Mouse (Mus musculus) midbrain, embryonic 11.5 days (tissue): ENCODE results near the gene Ubash3b. TPM values are rescaled to one million over a fixed set of nuclear protein-coding genes. Genes with fewer than 3 reads are reported as not detected.

Experiments used
- ATAC-seq: fragments of 200-750 bp; cut with Nextera tagmentation; 2 replicates; pipeline ENCODE4 v1.8.0; 2017; ENCODE audit warnings: moderate TSS enrichment, moderate library complexity; ENCODE audit not compliant: low FRiP score
- DNase-seq: peaks from one replicate; pipeline ENCODE4 v3.0.0; 2015; ENCODE audit warnings: low spot score; ENCODE audit errors: missing footprints
- H3K27ac ChIP-seq: fragments of 300-500 bp; sonication (generic); 2 replicates; pipeline ENCODE4 v1.5.1; 2014; ENCODE audit warnings: low read depth, low read length
- H3K27me3 ChIP-seq: fragments of 300-500 bp; sonication (generic); 2 replicates; pipeline ENCODE4 v1.6.1; 2014; ENCODE audit warnings: mild to moderate bottlenecking, low read length, moderate library complexity, mixed read lengths; ENCODE audit not compliant: control insufficient read depth, insufficient read depth
- H3K36me3 ChIP-seq: fragments of 300-500 bp; sonication (generic); 2 replicates; pipeline ENCODE4 v1.6.1; 2014; ENCODE audit warnings: mild to moderate bottlenecking, low read length, moderate library complexity, mixed read lengths; ENCODE audit not compliant: control insufficient read depth, insufficient read depth
- H3K4me1 ChIP-seq: fragments of 300-500 bp; sonication (generic); 2 replicates; pipeline ENCODE4 v1.6.1; 2014; ENCODE audit warnings: low read length; ENCODE audit not compliant: control insufficient read depth, insufficient read depth
- H3K4me2 ChIP-seq: fragments of 300-500 bp; sonication (generic); 2 replicates; pipeline ENCODE4 v1.6.1; 2014; ENCODE audit warnings: mild to moderate bottlenecking, moderate library complexity
- H3K4me3 ChIP-seq: fragments of 300-500 bp; sonication (generic); 2 replicates; pipeline ENCODE4 v1.5.1; 2014; ENCODE audit warnings: low read depth, low read length
- H3K9ac ChIP-seq: fragments of 300-500 bp; sonication (generic); 2 replicates; pipeline ENCODE4 v1.6.1; 2014; ENCODE audit warnings: low read length
- H3K9me3 ChIP-seq: fragments of 300-500 bp; sonication (generic); 2 replicates; pipeline ENCODE4 v1.6.1; 2016; ENCODE audit warnings: low read length; ENCODE audit not compliant: control insufficient read depth
- WGBS: fragments of 180-500 bp; shearing (Covaris S2); extraction: QIAGEN DNeasy Blood & Tissue Kit; methylation state at CpG from one replicate; pipeline ENCODE4 v1.1.7; 2014; 5-methylcytosine and 5-hydroxymethylcytosine counted together
- polyA plus RNA-seq: library from polyadenylated mRNA; unstranded; fragments of >200 nt; fragmentation: Nextera tagmentation; extraction: Ambion mirVana; gene quantifications from 2 replicates; pipeline ENCODE4 v1.2.1, GENCODE M21; 2014

The Ubash3b gene
- polyA plus RNA-seq, 1 experiment from 2014 or later: 9.4 TPM

DNA sequence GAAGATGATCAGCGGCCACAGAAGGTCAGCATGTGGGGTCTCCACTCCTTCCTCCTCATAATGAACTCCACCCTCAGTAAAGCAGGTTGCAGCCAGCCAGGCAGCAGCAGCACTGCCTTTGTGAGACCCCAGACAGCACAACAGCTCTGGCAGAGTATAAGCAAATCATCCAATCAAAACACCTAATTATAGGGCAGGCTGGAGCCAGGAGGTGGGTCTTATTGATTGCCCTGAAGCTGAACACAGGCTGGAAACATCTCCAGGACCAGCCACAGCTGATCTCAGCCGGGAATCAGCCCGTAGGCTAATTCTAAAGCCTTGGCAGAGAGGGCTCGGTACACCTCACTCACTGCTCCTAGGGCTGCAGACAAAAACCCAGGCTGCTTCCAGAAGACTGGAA is 85.3 kb downstream of the Ubash3b start:
- no peak overlapping the region for H3K9ac ChIP-seq
- no peak overlapping the region for H3K4me3 ChIP-seq
- 61% methylated on average over 4 of the region's 4 CpGs for WGBS
- no peaks in the 10 kb centered on the region for H3K36me3 ChIP-seq
- no peak overlapping the region for H3K4me2 ChIP-seq
- peak; percentile 62 for ATAC-seq
- no peak for DNase-seq
- no peaks in the 10 kb centered on the region; the same call in 1 of the 2 replicates for H3K4me1 ChIP-seq
- no peaks in the 10 kb centered on the region for H3K9me3 ChIP-seq
- peak overlapping the region; percentile 41; the same call in 1 of the 2 replicates for H3K27ac ChIP-seq
- H3K27me3 ChIP-seq: no peaks in the 10 kb centered on the region

DNA sequence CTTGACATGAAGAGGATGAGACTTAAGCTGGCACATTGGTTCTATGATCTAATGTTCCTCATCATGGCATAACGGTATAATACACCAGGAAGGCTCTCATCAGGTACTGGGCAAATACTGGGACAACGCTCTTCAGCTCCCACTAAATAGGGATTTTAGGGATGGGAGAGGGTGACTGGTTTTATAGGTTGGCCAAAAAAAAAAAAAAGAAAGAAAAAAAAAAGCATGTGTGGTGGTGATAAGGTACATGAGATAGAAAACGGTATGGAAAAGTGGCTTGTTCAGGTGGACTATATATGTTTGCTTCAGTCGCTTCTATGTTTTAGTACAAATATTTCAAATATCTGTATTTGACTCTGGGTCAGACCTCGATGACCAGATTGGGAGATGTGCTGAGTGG is 86.0 kb downstream of the Ubash3b start:
- peak overlapping the region; percentile 41; the same call in 1 of the 2 replicates for H3K27ac ChIP-seq

DNA sequence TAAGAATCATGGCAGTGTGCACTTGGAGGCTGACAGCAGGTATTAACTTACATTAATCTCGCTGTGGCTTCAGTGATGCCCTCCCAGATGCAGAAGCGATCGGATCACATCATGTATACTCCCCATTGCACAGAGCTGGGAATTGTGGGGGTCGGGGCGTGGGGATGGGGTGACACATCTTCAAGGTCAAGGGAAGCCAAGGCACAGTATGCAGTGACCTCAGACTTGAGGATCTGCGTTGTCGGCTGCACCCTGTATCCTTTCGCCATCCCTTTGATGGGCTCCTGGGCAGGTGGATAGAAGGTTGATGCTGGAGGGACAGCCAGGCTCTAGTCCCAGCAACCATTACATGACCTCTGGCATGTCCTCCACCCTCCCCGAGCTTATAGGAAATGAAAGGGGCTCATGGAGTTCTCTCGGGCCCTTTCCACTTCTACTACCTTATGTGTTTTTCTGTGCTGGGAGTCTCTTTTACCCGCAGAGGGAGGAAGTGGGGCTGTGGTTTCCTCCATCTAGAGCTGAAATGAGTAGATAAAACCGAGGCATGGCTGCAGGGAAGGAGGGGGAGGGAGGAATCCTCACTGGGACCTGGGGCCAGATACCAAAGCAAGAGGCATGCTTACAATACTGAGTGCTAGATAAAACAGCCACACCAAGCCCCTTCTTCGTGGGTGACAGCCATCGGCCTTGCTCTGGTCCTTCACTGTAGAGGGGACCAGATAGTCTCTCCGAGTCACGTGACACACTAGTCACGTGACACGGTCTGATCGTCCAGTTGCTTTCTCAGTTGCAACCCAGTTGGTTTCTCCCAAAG is 88.1 kb downstream of the Ubash3b start:
- Histone ChIP-seq H3K9ac (no peak overlapping the region), H3K27me3 (no peaks in the 10 kb centered on the region), H3K9me3 (no peaks in the 10 kb centered on the region), H3K4me3 (no peak overlapping the region), H3K27ac (no peak overlapping the region; the same call in 1 of the 2 replicates), H3K4me2 (no peak overlapping the region), H3K4me1 (no peaks in the 10 kb centered on the region; the same call in 1 of the 2 replicates), H3K36me3 (no peaks in the 10 kb centered on the region)
- DNase-seq: no peak
- WGBS: 91% methylated on average over 19 of the region's 19 CpGs
- ATAC-seq: no peak

More for the DNA sequence above, 86.0 kb downstream of the Ubash3b start:
- DNase-seq (no peak), ATAC-seq (no peak)
- H3K9ac ChIP-seq: no peak overlapping the region
- no peaks in the 10 kb centered on the region for H3K9me3 ChIP-seq
- no peak overlapping the region for H3K4me3 ChIP-seq
- no peaks in the 10 kb centered on the region for H3K27me3 ChIP-seq
- no peak overlapping the region for H3K4me2 ChIP-seq
- H3K4me1 ChIP-seq: no peaks in the 10 kb centered on the region; the same call in 1 of the 2 replicates
- 92% methylated on average over 5 of the region's 5 CpGs for WGBS
- no peaks in the 10 kb centered on the region for H3K36me3 ChIP-seq

DNA sequence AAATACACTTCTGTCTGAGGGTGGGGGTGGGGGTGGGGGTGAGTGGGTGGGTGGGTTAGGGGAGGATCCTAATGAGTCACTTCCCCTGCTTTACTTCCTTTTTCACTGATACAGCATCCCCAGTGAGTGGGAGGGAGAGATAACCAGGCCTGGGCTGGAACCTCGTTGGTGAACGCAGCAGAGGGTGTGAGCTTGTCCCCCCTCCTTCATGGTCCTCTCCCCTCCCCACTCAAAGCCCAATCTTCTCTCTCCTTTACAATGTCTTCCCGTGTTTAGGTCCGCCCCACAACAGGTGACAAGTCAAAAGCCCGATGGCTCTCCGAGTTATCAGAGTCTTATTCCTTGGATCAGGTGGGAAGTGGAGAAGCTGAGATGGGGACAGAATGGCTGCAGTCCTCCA is 88.7 kb downstream of the Ubash3b start:
- Histone ChIP-seq H3K9ac (no peak overlapping the region), H3K9me3 (no peaks in the 10 kb centered on the region), H3K4me1 (no peaks in the 10 kb centered on the region; the same call in 1 of the 2 replicates), H3K27me3 (no peaks in the 10 kb centered on the region), H3K27ac (no peak overlapping the region), H3K4me3 (no peak overlapping the region), H3K36me3 (no peaks in the 10 kb centered on the region), H3K4me2 (no peak overlapping the region)
- WGBS: 79% methylated on average over 6 of the region's 6 CpGs
- DNase-seq: no peak
- ATAC-seq: no peak

DNA sequence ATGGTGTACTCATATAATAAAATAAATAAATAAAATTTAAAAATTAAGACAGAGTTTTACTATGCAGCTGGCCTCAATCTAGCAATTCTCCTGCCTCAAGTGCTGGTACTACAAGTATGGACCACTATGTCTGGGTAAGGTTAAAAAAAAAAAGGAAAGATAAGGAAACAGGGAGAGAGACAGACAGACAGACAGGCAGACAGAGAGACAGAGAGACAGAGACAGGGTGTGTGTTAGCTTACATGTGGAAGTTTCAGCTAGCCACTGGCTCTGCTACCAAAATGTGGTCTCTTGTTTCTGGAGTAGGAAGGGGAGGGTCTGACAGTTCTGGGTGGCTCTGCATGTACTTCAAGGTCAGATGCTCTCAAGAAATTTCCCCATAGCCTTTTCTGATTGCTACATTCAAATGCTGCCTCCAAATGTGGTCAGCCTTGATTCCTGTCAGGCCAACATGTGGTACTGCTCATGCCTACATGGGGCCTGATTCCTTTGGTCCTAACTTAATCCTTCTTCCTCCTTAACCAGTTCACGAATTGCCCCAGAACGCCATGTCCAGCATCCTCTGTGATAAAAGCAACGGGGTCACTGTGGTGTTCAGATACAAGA is 89.5 kb downstream of the Ubash3b start:
- WGBS: 61% methylated on average over 3 of the region's 3 CpGs

DNA sequence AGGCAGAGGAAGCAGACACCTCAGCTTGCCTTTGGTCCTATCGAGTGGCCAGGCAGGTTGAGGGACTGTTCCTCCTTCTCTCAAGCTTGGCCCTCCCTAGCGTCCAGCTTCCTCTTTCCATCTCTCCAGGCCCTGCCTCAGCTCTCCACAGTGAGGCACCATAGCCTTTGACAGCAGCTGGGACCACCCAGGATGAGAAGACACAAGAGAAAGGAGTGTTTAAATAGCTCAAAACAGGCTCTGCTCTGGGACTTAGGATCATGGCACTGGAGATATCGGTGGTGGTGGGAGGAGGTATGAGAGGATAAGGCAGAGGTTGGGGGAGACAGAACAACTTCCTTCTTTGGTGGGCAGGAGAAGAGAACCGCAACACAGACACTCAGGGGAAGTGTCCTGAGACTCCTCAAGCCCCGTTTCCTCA is 90.7 kb downstream of the Ubash3b start:
- no peak overlapping the region for H3K4me2 ChIP-seq
- no peak overlapping the region for H3K27ac ChIP-seq
- H3K36me3 ChIP-seq: no peaks in the 10 kb centered on the region
- no peak overlapping the region for H3K4me3 ChIP-seq
- WGBS: 57% methylated on average over 5 of the region's 5 CpGs
- no peaks in the 10 kb centered on the region for H3K9me3 ChIP-seq
- no peak for DNase-seq
- H3K9ac ChIP-seq: no peak overlapping the region
- H3K27me3 ChIP-seq: no peaks in the 10 kb centered on the region
- no peaks in the 10 kb centered on the region for H3K4me1 ChIP-seq
- ATAC-seq: no peak

More for the DNA sequence above, 89.5 kb downstream of the Ubash3b start:
- Histone ChIP-seq H3K9me3 (no peaks in the 10 kb centered on the region), H3K4me3 (no peak overlapping the region), H3K27ac (no peak overlapping the region; the same call in 1 of the 2 replicates), H3K9ac (no peak overlapping the region), H3K36me3 (no peaks in the 10 kb centered on the region), H3K4me1 (no peaks in the 10 kb centered on the region), H3K4me2 (no peak overlapping the region), H3K27me3 (no peaks in the 10 kb centered on the region)
- DNase-seq (no peak), ATAC-seq (no peak)

DNA sequence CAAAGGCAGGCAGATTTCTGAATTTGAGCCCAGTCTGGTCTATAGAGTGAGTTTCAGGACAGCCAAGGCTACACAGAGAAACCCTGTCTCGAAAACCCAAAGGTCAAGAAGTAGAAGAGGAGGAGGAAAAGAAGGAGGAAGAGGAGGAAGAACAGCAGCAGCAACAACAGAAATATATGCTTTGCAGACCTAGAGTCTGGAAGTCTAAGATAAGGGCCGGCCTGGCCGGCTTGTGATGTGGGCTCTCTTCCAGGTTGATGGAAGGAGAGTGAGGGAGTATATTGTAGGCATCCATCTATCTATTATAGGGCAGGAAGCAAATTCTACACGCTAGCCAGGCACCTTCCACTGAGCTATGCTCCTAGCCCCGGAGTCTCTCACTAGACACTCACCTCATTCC is 92.0 kb downstream of the Ubash3b start:
- WGBS: 92% methylated on average over 5 of the region's 5 CpGs
- no peaks in the 10 kb centered on the region for H3K9me3 ChIP-seq
- DNase-seq (no peak), ATAC-seq (no peak)
- H3K9ac ChIP-seq: no peak overlapping the region
- H3K27me3 ChIP-seq: no peaks in the 10 kb centered on the region
- no peaks in the 10 kb centered on the region for H3K36me3 ChIP-seq
- H3K27ac ChIP-seq: no peak overlapping the region
- H3K4me2 ChIP-seq: no peak overlapping the region
- H3K4me3 ChIP-seq: no peak overlapping the region
- H3K4me1 ChIP-seq: no peaks in the 10 kb centered on the region

DNA sequence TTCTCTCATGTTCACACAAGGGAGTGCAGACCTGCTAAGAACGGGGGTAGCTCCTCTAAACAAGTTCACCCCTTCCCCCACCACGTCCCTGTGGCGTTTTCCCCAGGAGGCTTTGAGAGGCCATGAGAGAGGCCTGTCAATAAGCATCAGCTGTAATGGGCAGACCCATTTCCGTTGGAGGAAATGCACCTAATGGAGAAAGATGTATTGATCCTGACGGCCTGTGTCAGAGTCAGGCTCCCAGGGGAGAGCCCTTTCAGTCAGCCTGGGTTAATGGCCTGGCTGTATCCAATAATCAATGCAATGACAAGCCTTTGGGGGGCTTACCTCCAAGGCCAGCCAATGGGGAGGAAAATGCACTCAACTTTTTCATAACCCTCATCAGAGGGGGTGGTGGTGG is 100.1 kb downstream of the Ubash3b start:
- no peaks in the 10 kb centered on the region for H3K27me3 ChIP-seq
- H3K9me3 ChIP-seq: no peaks in the 10 kb centered on the region
- H3K36me3 ChIP-seq: no peaks in the 10 kb centered on the region
- DNase-seq: peak; percentile 78
- H3K4me1 ChIP-seq: no peaks in the 10 kb centered on the region
- ATAC-seq: peak; percentile 65; the same call in 1 of the 2 replicates
- WGBS: 51% methylated on average over 5 of the region's 5 CpGs
- H3K9ac ChIP-seq: no peak overlapping the region
- H3K4me2 ChIP-seq: no peak overlapping the region
- no peak overlapping the region for H3K27ac ChIP-seq
- H3K4me3 ChIP-seq: no peak overlapping the region

DNA sequence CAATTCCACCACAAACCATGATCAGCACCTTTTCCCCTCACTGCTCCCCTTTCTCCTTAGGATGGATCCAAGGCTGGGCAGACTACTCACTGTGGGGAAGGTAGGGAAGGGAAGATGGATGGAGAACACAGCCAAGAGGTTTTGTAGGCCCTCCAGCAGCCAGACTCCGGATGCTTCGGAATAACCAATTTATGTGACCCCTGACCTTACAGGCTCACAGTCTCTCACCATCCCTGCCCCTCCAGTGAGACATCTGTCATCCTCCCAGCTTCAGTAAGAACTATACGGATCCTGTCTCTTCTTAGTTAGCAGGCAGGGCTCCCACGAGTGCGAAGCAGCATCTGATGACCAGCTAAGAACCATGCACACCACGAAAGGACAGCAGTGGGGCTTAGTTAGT is 100.9 kb downstream of the Ubash3b start:
- H3K4me2 ChIP-seq: no peak overlapping the region
- DNase-seq (peak; percentile 68), ATAC-seq (no peak)
- 84% methylated on average over 6 of the region's 6 CpGs for WGBS
- H3K9me3 ChIP-seq: no peaks in the 10 kb centered on the region
- H3K9ac ChIP-seq: no peak overlapping the region
- no peaks in the 10 kb centered on the region for H3K27me3 ChIP-seq
- H3K4me3 ChIP-seq: no peak overlapping the region
- no peaks in the 10 kb centered on the region for H3K36me3 ChIP-seq
- H3K4me1 ChIP-seq: no peaks in the 10 kb centered on the region
- no peak overlapping the region for H3K27ac ChIP-seq
